9 mouse cellular contexts compared by ENCODE assay signal in genomic region chr11:104316685-104317400, GRCm38 (mm10).
A peak's percentile ranks its signal among the peaks of the same experiment; 100 is the strongest.
DNase-seq lines count a peak whose midpoint lies in the region; ATAC-seq and TF ChIP-seq lines count a peak whose summit lies in the region.
"Had no signal": no experiment of that assay in that cellular context is flagged by ENCODE, and none has a peak within 500 bp of the region (broad histone marks: within the 10 kb centered on the region; RNA-seq: fewer than 3 reads in every experiment).

No protein-coding gene starts in this region.

- WGBS in heart, embryonic 16.5 days = 73% methylated on average over 16 of the region's 16 CpGs
- 28% methylated on average over 16 of the region's 16 CpGs for WGBS in lung, adult 2 months
- WGBS in hindbrain, embryonic 16.5 days = 66% methylated on average over 16 of the region's 16 CpGs
- WGBS in midbrain, postnatal 0 days = 68% methylated on average over 16 of the region's 16 CpGs

- peaks cover 4% of the 10 kb centered on the region; the same call in 1 of the 2 replicates for H3K4me1 ChIP-seq in heart, embryonic 16.5 days (ENCODE audit: control insufficient read depth, insufficient read depth, low read length)
- H3K4me1 ChIP-seq in lung, adult 2 months (ENCODE audit: control insufficient read depth, insufficient read depth, low read length) = peaks cover 13% of the 10 kb centered on the region
- peaks cover 13% of the 10 kb centered on the region for H3K4me1 ChIP-seq in hindbrain, embryonic 16.5 days (ENCODE audit: control insufficient read depth, insufficient read depth, low read depth, low read length)
- H3K4me1 ChIP-seq in midbrain, postnatal 0 days (ENCODE audit: insufficient read depth, low read length) = peaks cover 3% of the 10 kb centered on the region; the same call in 1 of the 2 replicates

- H3K36me3 ChIP-seq in heart, embryonic 16.5 days (ENCODE audit: control insufficient read depth, insufficient read depth) = no peaks in the 10 kb centered on the region
- H3K36me3 ChIP-seq in hindbrain, embryonic 16.5 days (ENCODE audit: control insufficient read depth, insufficient read depth, low read length) = peaks cover 28% of the 10 kb centered on the region
- peaks cover 27% of the 10 kb centered on the region for H3K36me3 ChIP-seq in midbrain, postnatal 0 days (ENCODE audit: insufficient read depth, low read length)

- no peak for TF ChIP-seq CTCF in lung, adult 2 months (IDR thresholded peaks at IDR 0.05; ENCODE audit: insufficient read depth, low read length)
- TF ChIP-seq CTCF in midbrain, postnatal 0 days (IDR thresholded peaks at IDR 0.05) = no peak

- H3K9ac ChIP-seq in heart, embryonic 16.5 days (ENCODE audit: low read length) = no peak overlapping the region
- no peak overlapping the region for H3K9ac ChIP-seq in hindbrain, embryonic 16.5 days (ENCODE audit: low read depth, low read length)
- H3K9ac ChIP-seq in midbrain, postnatal 0 days (replicated peaks; ENCODE audit: low read length, poor library complexity, severe bottlenecking) = no peak overlapping the region

- no peaks in the 10 kb centered on the region for H3K27me3 ChIP-seq in heart, embryonic 16.5 days (ENCODE audit: control insufficient read depth, insufficient read depth, low read length)
- H3K27me3 ChIP-seq in hindbrain, embryonic 16.5 days (replicated peaks; ENCODE audit: control insufficient read depth, insufficient read depth, low read length) = no peaks in the 10 kb centered on the region
- H3K27me3 ChIP-seq in midbrain, postnatal 0 days (ENCODE audit: insufficient read depth, low read length) = no peaks in the 10 kb centered on the region
- H3K27me3 ChIP-seq: CH12.LX had no signal

- no peaks in the 10 kb centered on the region for H3K9me3 ChIP-seq in heart, embryonic 16.5 days (replicated peaks; ENCODE audit: control insufficient read depth, low read length)
- H3K9me3 ChIP-seq in hindbrain, embryonic 16.5 days (ENCODE audit: control insufficient read depth, low read length) = no peaks in the 10 kb centered on the region
- no peaks in the 10 kb centered on the region for H3K9me3 ChIP-seq in midbrain, postnatal 0 days (ENCODE audit: low read length)

- no peak for ATAC-seq in heart, embryonic 16.5 days (replicated peaks; ENCODE audit: extremely low read depth, insufficient read depth, low FRiP score)
- no peak for ATAC-seq in hindbrain, embryonic 16.5 days
- no peak for ATAC-seq in midbrain, postnatal 0 days (ENCODE audit: low FRiP score)

- no peak overlapping the region for H3K4me3 ChIP-seq in heart, embryonic 16.5 days (ENCODE audit: low read length)
- no peak overlapping the region for H3K4me3 ChIP-seq in lung, adult 2 months (replicated peaks; ENCODE audit: extremely low read depth, low read depth, low read length)
- no peak overlapping the region for H3K4me3 ChIP-seq in hindbrain, embryonic 16.5 days (ENCODE audit: low read length)
- no peak overlapping the region for H3K4me3 ChIP-seq in midbrain, postnatal 0 days (ENCODE audit: low read depth, low read length)

- TF ChIP-seq POLR2A in lung, adult 2 months (IDR thresholded peaks at IDR 0.05; ENCODE audit: borderline replicate concordance, extremely low read depth, low read depth, low read length) = no peak

- H3K27ac ChIP-seq in heart, embryonic 16.5 days (ENCODE audit: low read length) = 0 out of 2 replicates have a peak overlapping the region, but pooled peaks have one; percentile 25
- no peak overlapping the region for H3K27ac ChIP-seq in hindbrain, embryonic 16.5 days (ENCODE audit: low read depth, low read length)
- H3K27ac ChIP-seq in midbrain, postnatal 0 days (ENCODE audit: low read depth, low read length) = no peak overlapping the region

- H3K4me2 ChIP-seq in heart, embryonic 16.5 days (ENCODE audit: low read depth, low read length) = no peak overlapping the region
- no peak overlapping the region for H3K4me2 ChIP-seq in hindbrain, embryonic 16.5 days (ENCODE audit: low read length)
- no peak overlapping the region for H3K4me2 ChIP-seq in midbrain, postnatal 0 days (ENCODE audit: low read depth, low read length, poor library complexity, severe bottlenecking)

- peak; percentile 75 for DNase-seq in gastrocnemius, adult 18-20 months (ENCODE audit: low spot score)
- no peak for DNase-seq in gastrocnemius, postnatal 4 days (ENCODE audit: low spot score in 2 of 2)
- peak; percentile 91 for DNase-seq in 416B (ENCODE audit: low read depth)
- DNase-seq in lung, adult 2 months = peak; percentile 44
- no peak for DNase-seq in spleen, adult 12 weeks (ENCODE audit: low spot score)
- DNase-seq in midbrain, postnatal 0 days (ENCODE audit: low spot score) = no peak

Comparison
In these comparisons a context has a peak if more than half of its experiments do, and no peak if none do; other contexts are left out.
1. DNase-seq: peak in gastrocnemius, adult 18-20 months (single experiment), 416B (single experiment) and lung, adult 2 months (single experiment); none in gastrocnemius, postnatal 4 days (0 of 2), spleen, adult 12 weeks (single experiment) and midbrain, postnatal 0 days (single experiment).